Mouse (Mus musculus) mouse trophoblast stem cell (cell line): Measurements from ENCODE around the gene Rd3l.
"Not testable (repeated sequence)": the region's sequence is repeated elsewhere in the genome, so short reads cannot be mapped to it uniquely, and the experiment has no call there.

Experiments used
- in situ Hi-C, 2 experiments: fragments of 300-500 bp; cut with MseI, MboI; formaldehyde crosslinking; loops; 2 replicates in 1 of 2; 3 replicates in 1 of 2; pipeline ENCODE4 v1.15.1; 2025

The Rd3l gene

DNA sequence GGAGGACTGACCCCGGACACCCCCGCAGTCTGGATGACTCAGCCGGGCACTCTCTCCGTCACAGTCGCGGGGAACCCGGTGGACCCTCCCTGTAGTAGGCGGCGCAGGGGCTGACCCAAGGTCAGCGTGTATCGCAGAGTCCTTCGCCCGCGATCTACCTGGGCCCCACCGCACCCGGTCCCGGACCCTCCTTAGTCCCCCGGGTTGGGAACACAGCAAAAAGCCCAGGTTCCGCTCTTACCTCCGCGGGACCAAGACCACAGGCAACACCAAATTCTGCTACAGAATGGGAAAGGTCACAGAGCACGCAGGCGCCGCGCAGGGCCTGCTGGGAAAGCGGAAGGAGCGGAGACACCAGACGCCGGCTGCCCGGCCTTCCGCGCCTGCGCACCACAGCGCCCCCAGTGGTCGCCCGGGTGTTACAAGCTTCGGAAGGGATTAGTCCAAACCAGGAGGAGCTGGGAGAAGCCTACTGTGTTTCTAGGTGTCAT, 14.4 kb downstream of the Rd3l start, which contains the start of gene Atp5mpl:
Atp5mpl (minus strand) TSS at position 295 of the 491 bp plus-strand sequence.
- in situ Hi-C loops = no loop called here

DNA sequence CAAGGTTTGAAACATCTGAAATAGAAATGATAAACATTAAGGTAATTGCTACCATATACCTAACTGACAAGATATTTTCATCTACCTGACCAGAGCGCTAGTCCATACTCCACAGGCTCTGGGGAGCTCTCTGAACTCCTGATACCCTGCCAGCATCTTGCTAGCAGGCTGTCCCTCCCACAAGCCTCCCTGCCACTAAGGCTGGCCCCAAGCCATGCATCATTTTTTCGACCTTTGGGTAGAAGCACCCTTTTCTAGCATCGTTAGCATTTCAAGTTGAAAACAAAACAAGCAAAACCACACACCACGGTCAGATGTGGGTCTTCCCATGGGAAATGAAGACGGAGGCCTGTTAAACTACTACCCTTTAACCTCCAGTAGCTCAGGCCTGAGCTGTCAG, 17.8 kb downstream of the Rd3l start:
- in situ Hi-C loops = no loop called here

DNA sequence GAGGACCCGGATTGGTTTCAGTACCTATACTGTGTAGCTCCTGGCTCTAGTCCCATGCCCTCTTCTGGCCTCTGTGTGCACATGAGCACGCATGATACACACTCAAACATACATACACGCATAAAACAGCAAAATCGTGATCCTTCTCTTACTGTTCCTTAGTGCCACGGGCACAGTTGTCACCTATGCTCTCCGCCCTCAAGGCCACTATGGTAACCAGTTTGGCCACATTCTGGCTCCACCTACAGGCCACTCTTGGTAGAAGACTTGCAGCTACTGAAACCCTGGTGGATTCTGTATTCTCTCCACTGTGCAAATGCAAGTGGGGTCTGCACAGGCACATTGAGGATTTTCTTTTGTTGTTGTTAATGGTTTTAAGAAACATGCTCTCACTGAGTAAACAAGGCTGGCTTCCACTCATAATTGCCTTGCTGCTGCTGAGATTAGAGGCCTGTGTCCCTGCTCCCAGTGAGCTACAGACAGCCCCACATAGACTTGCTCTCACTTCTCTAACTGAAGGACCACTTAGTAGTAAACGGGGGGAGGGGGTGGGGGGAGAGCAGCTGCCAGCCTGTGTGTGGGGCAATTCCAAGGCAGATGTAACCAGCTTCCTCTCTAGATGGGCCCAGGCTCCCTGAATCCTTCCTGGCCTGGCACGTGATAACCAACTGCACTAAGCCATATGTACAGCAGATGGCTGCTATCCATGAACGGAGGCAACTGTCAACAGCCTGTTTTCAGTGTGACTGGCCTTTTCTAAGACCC, 22.8 kb downstream of the Rd3l start:
- in situ Hi-C loops = no loop called here

DNA sequence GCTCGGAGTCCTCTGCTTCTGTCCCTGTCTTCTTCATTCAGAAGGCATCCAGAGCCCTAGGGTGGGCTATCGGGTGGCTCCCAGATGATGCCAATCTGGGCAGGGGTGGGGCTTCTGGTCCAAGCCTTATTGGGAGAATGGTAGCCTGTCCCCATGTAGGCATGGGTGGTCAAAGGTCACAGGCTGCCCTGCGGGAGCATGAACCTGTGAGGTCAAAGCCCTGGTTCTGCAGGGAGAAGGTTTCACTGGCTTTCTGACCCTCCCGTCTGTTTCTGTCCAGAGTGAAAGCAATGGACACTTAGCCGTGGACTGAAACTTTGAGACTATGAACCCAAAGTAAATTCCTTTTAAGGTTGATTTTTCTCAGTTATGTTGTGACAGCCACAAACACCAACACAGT, 24.9 kb downstream of the Rd3l start:
- in situ Hi-C loops = no loop called here

DNA sequence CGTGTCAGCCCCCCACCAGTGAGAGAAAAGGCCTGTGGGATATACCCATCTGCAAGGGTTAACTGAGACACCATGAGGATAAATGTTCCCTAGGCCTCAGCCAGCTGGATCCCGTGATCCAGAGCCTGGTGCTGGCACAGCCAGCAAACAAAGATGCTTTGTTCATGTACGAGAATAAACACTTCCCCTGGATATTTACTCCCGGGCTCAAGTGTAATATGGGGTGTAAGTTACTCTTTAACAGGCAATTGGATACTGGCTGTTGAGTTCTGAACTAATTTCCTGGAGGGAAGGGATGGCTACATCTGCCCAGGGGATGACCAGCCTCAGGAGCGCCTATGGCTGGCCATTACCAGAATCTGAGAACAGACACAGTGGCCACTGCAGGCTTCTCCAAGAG, 29.4 kb downstream of the Rd3l start:
- in situ Hi-C loops = loop anchor here (5.0 kb wide), 1 partner anchor 74 kb away; no protein-coding TSS in a partner anchor

DNA sequence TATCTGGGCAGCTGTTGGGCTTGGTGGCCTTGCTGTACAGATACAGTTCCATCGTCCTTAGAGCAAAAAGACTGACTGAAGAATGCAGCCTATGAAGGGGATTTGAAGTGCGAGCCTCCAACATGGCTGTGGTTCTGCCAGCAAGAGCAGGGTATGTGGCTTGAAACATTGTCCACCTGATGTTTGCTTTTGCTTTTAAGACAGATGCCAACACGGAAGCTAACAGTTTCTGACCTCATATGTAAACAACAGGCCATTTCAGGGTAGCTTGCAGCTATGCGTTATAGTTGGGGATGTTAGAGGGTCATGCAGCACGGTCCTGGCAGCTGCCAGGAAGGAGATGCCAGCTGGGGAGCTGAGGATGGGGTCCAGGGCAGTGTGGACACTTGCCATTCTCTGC, 30.6 kb downstream of the Rd3l start:
- in situ Hi-C loops = loop anchor here (5.0 kb wide), 1 partner anchor 73 kb away; no protein-coding TSS in a partner anchor

DNA sequence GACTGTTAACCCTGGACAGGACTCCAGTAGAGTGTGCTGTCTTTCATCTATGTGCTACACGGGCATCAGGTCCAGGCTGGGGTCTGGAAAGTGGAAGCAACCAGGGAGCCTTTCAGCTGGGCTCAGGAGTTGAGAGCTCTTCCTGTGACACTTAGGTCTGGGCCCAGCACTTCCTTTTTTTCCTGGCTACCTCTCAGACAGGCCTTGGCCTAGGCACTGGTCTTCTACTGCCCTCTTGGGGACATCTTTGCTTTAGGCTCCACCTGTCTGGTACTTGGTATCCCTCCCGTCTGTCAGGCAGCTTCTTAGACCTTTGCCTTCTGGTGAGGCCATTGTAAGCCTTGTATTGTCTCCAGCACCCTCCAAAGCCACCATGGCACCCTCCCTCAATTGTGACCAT, 34.4 kb downstream of the Rd3l start:
- in situ Hi-C loops = no loop called here

DNA sequence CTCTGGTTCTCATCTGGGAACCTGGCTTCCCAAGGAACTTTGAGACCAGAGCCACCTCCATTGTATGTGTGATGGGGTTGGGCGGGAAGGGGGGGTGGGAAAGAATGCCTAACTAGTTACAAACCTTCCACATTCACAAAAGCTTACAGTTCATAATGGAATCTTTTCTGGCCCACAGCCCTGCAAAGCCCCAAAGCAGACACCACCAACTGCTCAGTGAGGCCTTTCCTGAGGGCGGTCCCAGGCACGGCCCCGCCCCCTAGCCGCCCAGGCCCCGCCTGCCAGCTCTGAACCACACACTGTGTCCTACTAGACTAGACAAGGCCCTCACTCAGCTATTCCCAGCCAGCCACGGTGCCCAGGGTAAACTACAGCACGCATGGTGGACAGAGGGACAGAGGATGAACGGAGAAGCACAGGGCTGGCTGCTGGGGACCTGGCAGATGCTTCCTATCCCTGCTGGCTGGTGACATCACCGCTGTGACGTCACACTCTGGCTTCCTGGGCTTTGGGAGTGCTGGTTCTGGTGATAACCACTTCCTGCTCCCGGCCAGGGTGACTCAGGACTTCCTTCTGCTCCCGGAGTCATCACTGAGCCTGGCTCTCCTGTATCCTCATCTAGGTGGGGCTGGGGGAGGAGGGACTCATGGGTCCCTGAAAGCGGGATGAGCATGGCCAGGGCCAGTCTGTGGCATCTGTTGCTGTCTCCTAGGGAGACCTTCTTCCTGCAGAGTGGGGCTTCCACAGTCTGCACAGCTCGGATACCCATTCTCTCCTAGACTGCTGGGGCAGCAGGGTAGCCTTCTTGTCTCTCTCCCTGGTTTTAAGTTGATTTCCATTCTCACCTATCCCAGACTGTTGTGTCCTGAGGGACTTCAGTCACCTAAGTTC, 35.1 kb downstream of the Rd3l start:
- in situ Hi-C loops = not testable (repeated sequence)

DNA sequence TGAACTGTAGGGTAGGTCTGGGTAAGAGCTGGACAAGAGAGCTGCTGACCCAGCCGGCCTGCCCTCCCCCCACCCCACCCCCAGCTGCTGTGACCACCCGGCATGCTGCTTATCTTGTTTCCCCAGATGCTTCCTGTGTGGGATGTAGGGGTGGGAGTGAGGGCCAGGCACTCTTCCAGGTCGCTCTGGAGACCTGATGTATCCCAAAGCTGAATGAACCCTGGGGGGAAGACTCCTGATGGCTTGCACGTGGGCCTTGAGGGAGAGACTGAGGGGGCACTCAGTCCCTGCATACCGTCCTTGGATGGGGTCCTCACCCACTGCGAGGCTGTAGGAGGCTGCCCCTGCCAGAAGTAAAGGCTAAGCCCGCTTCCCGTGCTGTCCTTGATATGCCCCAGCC, 36.0 kb downstream of the Rd3l start:
- in situ Hi-C loops = no loop called here

DNA sequence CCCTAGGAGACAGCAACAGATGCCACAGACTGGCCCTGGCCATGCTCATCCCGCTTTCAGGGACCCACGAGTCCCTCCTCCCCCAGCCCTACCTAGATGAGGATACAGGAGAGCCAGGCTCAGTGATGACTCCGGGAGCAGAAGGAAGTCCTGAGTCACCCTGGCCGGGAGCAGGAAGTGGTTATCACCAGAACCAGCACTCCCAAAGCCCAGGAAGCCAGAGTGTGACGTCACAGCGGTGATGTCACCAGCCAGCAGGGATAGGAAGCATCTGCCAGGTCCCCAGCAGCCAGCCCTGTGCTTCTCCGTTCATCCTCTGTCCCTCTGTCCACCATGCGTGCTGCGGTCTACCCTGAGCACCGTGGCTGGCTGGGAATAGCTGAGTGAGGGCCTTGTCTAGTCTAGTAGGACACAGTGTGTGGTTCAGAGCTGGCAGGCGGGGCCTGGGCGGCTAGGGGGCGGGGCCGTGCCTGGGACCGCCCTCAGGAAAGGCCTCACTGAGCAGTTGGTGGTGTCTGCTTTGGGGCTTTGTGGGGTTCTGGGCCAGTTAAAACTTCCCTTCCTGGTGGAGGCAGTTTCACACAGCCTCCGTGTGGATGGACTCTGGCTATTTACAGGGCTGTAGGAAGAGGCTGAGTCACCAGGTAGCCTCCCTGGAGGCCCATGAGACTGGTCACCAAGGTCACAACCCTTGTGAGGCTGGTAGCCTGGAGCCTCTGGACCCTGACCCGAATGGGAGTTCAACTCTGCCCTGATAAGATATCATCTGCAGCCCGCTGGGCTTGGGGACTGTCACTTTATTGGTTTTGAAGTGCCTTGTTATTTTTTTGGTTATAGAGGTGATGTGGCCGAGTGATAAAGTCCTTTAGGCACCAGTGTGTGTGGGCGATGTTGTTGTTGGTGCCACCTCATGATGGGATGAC, 36.8 kb downstream of the Rd3l start:
- in situ Hi-C loops = not testable (repeated sequence)

DNA sequence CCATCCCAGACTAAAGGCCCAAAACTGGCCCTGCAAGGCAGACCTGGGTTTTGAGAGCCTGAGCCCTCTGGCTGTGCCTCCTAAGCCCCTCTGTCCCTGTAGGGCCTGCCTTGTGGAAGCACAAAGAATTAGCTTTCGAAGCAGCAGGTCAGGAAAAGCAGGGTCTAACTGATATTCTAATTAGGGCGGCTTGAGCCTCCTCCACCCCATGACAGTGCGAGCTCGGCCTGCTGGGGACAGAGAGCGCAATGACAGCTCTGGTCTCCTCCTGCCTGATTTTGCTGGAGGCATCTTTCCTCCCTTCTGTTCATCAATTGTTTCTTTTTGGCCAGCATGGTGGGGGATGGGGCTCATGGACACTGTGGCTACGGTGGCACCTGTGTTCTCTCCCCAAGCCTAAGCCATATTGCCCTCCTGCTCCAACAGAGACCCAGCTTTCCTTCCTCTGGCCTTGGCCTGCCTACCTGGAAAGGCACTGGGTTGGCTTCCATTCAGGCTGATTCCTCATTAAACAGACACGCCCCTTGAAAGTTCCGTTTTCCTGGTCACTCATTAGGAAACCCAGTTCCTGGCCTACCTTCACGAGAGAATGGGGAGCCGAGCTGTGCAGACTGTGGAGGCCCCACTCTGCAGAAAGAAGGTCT, 37.6 kb downstream of the Rd3l start:
- in situ Hi-C loops = no loop called here

DNA sequence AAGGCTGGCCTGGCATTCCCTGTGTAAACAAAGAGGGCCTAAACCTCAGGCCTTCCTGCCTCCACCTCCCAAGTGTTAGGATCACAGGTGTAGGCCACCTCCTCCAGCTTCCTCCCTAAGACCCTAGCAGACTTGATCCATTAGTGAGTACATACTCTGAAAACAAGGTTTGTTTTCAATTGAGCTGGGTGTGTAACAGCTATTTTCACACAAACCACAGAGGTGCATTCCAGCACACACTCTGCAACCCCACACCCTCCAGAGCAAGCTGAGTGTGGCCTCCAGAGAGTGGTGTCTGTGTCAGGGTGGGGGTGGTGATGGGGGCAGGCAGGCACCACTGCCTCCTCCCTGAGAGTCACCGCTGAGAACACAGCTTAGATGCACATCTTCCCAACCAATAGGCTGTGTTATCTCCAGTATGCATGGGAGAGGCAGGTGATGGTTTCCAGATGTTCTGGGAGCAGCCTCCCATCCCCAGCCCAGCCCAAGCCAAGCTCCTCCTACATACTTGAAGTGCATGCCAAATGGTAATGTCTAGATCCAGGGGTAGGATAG, 42.4 kb downstream of the Rd3l start:
- in situ Hi-C loops = no loop called here

DNA sequence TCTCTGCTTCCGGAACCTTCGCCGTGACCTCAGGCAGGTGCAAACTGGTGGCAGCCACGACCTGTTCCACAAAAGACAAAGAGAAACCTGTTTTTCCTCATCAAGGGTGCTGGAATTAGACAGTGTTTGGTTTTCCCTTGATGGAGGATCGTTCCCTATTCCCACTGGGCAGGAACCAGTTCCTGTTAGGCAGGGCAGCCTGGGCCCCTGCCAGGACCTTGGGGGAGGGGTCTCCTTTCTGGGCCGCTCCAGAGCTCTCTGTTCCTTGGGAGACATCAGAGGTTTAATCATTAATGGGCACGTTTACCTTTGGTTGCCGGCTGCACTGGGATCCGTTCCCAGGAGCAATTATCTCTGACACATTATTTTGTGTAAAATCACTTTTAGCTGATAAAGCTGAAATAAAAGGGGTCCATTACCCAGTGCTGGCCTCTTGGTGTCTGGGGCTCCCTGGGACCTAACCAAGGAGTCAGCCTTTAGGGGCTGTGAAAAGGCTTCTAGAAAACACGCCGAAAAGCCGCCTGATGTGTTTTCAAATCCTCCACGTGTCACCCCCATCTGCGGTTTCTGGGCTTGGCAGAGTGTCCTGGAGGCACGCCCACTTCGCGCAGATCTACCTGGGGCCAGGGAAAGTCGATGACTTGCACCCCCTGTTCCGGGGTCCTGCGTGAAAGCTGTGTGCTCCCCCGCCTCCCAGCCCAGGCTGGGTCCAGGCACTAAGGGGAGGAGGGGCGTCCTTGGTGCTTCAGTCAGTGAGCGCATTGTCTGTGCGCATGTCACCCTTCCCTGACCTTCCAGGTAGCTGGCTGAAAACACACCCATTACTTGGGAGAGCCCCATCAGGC, 44.2 kb downstream of the Rd3l start:
- in situ Hi-C loops = no loop called here

DNA sequence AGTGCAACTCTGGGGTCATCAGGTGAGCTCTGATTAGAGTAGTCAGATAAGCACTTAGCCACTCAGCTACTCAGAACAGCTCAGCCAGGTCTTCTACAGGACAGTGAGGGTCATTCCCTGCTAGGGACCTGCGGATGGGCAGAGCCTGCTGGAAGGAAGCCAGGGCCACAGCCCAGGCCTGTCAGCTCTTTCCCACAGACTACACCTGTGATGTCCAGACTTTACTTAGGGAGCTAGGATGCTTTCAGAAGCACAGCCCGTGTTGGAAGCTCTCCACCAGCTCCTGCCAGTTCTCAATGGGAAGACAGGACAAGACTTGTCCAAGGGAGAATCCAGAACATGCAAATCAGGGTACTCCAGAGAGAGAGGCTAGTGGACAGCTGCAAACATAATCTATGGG, 47.1 kb downstream of the Rd3l start:
- in situ Hi-C loops = no loop called here

DNA sequence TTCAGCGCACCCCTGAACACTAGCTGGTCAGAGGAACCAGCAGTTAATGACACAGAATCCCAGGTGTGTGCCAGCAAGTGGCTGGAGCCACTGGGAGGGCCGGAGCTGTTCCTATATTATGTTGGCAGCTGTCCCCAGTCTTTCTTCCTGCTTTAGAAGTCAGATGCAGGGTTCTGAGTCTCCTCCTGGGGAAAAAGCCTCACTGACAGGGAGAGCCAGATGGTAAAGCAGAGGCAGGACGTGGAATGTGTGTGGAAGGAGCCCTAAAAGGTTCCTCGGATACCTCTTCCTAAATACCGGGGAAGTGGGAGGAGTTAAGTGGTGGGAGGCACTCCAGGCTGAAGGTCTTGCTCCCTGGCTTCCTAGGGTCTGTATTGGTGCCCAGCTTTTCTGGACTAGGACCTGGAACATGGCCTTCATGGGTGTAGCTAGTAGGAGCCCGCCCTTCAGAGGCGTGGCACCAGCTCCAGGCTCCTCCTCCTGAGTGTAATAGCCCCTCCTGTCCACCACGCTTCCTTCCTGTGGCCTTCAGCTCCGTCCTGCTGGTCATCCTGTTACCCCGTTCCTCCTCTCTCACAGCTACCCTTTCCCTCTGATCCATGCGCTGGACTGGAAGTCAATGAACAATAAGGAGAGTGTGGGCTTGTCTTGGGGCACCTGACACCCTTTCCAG, 47.9 kb downstream of the Rd3l start:
- in situ Hi-C loops = no loop called here

DNA sequence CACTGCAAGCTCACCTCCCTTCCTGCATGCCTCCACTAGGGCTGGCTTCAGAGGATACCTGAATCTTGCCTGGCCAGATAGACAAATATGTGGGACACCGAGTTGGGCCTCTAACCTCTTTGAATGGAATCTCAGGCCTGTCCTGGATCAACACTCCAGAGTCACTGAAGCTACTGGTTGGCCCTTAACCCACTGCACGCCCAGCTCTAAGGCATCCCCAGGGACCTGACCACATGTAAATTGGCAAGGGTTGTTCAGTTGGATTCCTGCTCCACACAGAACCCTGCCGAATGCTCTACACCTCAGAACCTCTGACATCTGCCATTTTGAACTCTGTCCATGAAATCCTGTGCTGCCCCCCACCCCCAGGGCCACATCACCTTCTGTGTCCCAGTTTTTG, 48.6 kb downstream of the Rd3l start:
- in situ Hi-C loops = no loop called here

DNA sequence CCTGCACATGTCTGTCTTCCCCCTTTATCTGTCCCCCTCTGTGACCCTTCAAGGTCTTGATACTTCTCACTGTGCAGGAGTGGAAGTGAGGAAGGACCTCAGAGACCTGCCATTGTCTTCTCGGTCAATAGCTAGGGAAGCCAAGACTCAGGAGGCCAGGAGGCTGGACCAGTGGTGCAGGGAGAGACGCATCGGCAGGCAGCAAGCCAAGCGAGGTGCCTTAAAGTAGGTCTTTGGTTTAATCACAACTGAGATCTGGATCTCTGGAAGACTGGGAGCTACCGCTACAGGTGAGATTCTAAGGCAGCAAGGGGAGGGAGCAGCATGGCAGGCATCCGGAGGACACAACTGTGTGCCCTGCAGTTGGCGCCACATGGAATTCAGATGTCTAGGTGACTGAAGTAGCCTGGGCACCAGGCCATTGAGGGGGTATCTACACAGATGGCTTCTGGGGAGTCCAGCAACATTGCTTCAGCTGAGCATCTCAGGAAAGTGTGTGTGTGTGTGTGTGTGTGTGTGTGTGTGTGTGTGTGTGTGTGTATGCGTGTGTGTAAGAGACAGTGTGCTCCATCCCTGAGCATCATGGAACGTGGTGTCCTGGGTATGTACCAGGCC, 49.6 kb downstream of the Rd3l start:
- in situ Hi-C loops = no loop called here
